Mouse (Mus musculus): ENCODE measurements around the gene Defb36.

Defb36 gene

GRCm38 (mm10) chr2:152620367-152621134 lies 16.4 kb downstream of the Defb36 start:
- in situ Hi-C loops (cut with MseI, MboI): no loop called here

- in situ Hi-C loops (cut with MseI, MboI): no loop called here
Observed at GRCm38 (mm10) chr2:152622151-152622550, 18.0 kb downstream of the Defb36 start.

- in situ Hi-C loops (cut with MseI, MboI): no loop called here
Observed at GRCm38 (mm10) chr2:152622953-152623352, 18.8 kb downstream of the Defb36 start, which contains the start of gene Defb25. Gene Defb25 (minus strand): TSS chr2:152623053.

- in situ Hi-C loops (cut with MseI, MboI): no loop called here
Observed at GRCm38 (mm10) chr2:152624566-152624965, 20.4 kb downstream of the Defb36 start.

DNA sequence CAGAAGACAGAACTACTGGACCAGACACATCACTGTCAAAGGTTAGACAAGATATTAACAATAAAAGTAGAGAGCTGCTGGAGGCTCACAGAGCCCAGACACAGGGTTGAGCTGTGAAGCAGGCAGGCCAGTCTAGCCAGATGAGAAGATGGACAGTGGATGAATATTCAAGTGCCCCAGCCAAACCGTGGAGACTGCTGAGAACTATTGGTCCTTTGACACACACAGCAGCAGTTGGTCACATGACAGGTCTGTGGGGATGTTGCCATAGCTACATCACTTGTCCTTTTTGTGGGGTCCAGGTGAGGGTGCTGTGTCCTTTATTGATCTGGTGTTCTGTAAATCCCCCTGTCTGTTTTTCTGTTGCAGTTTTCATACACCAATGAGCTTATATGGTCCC lies 21.1 kb downstream of the Defb36 start:
- in situ Hi-C loops (cut with MseI, MboI): no loop called here

DNA sequence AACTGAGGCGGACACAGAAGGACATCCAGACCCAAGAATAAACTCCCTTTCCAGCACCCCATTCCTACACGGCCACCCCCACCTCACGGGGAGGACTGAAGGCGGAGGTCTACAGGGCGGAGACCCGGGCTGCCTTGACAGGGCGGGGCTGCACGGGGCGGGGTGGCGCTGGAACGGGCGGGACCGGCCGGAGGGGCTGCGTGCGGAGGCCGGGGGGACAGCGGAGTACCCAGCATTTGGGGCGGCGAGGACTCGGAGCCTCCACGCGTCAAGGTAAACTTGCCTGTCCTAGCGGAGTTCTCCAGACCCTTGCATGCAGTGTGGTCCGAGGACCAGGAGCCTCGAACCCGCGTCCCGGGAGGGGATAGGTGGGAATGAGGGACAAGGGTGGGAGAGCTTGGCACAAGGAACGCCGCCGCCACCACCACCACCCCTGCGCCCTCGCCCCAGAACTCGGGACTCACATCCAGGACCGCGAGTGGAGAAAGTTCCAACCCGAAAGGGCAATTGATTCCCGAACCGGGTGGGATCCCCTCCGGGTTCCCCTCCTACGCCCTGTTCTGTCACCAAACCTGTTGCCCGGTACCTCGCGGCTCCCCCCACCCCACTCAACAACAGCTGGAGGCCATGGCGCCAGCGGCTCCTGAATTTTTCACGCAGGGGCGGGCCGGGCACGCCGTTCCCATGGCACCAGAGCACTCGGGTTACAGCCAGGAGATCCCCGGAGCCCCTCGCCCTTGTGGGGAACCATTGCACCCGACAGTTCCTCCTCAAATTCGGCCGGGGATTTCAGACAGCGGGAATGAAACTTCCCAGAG lies 22.9 kb downstream of the Defb36 start, which contains the start of gene Rem1:
Gene Rem1 (plus strand): TSS at position 178 of the 818 bp plus-strand sequence.
- in situ Hi-C loops (cut with MseI, MboI): no loop called here

- in situ Hi-C loops (cut with MseI, MboI): no loop called here
Observed at GRCm38 (mm10) chr2:152628066-152628465, 23.9 kb downstream of the Defb36 start.

DNA sequence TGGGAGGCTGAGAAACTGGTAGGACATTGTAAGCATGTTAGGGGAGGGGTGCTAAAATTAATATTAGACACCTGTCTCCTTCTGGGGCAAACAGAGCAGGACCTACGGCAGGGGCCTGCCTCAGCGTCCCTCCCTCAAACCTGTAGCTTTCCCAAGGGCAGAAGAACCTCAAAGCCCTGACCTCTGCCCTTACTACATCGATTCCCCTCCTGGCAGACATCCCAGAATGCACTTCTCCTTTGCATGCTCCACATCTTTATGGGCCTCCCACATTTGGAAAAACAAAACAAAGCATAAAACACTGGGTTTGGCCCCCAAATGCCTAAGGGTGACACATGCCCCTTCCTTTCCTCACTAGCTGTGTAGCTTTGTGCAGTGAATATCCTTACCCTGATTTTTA lies 25.1 kb downstream of the Defb36 start:
- in situ Hi-C loops (cut with MseI, MboI): no loop called here

GRCm38 (mm10) chr2:152629904-152630303 lies 25.8 kb downstream of the Defb36 start:
- in situ Hi-C loops (cut with MseI, MboI): no loop called here

- in situ Hi-C loops (cut with MseI, MboI): no loop called here
Observed at GRCm38 (mm10) chr2:152633334-152633733, 29.2 kb downstream of the Defb36 start.

DNA sequence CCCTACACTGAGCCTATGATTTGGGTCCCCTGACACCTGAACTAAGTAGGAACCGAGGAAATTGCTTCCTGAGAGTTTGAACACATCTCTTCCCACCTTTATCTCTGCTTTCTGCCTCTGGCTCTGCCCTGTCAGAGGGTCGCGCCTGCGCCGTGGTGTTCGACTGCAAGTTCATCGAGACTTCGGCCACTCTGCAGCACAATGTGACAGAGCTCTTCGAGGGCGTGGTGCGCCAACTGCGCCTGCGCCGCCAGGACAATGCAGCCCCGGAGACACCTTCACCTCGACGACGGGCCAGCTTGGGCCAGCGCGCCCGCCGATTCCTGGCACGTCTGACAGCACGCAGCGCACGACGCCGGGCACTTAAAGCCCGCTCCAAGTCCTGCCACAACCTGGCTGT lies 30.2 kb downstream of the Defb36 start:
- in situ Hi-C loops (cut with MseI, MboI): no loop called here

DNA sequence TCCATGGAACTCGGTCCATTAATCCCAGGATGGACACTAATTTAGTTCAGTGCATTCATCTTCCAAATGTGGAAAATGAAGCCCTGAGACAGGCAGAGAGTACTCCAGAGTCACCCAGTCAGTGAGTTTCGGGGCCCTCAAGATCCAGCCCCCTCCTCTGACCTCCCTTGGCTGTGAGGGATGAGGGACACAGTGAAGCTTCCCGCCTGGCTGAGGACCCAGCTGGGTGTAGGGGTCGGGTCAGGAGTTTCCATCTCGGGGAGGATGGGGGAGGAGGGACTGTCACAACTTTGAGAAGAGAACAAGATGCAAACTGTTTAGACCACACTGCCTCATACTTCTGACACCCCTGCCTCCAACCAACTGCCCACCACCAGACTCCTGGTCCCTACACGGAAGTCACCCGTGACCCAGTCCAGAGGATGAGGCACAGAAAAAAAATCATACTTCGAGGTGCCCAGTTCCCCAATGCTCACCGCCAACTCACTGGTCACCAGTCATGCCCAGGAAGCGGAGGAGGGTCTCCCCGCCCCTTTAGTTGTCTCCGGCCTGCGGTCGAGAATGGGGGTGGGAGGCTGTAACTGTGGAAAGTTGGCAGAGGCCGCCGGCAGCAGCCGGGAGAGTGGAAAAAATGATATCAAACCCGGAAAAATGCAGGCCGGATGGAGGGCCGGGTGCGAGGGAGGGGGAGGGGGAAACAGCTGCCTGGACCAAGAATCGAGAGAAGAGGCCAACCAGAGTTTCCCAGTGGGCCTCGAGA lies 32.3 kb downstream of the Defb36 start:
- in situ Hi-C loops (cut with MseI, MboI): no loop called here

DNA sequence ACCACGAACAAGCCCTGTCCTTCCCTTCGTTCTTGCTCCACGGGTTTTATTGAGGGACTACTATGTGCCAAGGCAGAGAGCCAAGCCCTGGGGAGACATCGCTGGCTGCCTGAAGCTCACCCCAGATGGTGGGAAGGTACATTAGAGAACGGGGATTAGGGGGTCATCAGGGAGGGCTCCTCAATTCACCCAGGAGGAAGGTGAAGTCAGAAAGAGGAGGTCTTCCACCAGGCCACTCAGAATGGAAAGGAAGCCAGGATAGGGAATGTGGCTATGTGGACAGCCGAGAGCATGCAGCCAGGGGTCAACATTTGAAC lies 32.8 kb downstream of the Defb36 start:
- in situ Hi-C loops (cut with MseI, MboI): no loop called here

- in situ Hi-C loops (cut with MseI, MboI): no loop called here
Observed at GRCm38 (mm10) chr2:152637381-152637780, 33.3 kb downstream of the Defb36 start.

DNA sequence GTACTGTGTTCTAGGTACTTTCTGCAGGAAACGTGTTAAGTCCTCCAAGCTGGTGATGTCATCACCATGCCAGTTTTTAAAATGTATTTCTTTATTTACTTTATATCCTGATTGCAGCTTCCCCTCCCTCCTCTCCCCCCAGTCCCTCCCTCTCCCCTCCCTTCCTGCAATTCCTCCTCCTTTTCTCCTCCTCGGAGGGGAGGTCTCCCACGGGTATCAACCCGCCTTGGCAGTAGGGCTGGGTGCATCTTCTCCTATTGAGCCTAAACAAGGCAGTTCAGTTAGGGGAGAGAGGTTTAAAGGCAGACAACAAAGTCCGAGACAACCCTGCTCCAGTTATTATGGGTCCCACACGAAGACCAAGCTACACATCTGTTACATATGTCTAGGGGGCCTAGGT lies 34.7 kb downstream of the Defb36 start:
- in situ Hi-C loops (cut with MseI, MboI): no loop called here

DNA sequence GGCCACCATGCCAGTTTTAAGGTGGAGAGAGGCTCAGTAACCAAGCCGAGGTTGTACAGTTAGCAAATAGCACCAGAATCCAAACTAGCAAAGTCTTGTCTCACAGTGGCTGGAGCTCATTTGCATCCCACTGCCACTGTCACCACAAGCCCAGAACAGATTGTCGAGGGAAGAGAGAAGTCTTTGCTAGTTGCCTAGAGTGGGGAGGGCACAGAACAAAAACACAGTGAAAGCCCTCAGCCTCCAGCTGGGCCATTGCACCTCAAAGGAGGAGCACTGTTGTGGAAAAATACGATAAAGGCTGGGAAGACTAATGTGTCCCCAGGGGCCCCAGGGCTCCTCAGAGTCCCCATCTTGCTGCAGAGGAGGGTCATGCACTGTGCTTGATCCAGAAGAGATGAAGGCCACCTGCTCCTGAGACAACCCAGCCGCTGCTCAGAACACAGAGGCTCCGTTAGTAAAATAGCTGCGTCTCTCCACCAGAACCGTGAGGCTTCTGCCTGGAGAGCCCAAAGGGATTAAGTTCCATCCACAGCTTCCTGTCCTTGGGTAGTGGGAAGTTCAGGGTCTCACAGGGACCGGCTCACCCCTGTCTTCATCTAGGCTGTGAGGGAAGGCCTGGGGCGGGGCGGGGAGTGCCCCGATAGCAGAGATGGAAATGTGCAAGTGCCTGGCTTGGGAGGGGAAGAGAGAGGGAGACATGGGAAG lies 35.4 kb downstream of the Defb36 start:
- in situ Hi-C loops (cut with MseI, MboI): no loop called here

GRCm38 (mm10) chr2:152652901-152653620 lies 48.9 kb downstream of the Defb36 start:
- in situ Hi-C loops (cut with MseI, MboI): no loop called here

DNA sequence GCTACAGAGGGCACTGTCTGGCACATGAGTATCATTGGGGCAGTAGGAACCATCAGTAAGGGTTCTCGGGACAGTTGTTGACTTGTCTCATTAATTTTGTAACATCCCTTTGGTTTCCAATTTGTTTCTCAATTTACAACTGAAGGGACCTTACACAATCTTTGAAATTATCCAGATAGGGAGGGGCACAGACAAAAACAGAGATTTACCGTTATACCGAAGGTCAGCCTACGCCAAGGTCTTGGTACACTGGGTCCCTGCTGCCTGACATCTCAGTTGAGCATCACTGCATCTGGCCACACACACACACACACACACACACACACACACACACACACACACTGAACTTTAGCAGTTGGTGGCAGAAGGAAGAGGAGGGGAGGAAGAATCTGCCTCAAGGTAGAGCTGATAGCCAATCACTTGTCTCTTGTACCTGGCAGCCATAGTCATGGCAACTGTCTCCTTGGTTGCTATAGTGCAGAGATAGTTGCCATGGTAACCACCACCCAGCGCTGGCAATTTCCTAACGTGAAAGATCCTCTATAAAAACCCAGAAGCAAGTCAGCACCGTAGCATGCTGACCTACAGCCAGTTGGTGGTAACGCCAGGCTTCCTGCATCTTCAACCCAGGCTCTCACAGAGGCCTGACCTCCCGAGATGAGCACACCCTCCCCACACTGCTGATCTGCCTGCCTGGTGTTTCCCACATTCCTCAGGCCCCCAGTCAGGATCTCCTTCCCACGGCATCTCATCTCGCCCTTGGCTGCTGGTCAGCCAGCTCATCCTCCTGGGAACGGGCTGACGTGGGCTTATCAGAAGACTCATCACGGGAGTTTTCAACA lies 50.0 kb downstream of the Defb36 start:
- in situ Hi-C loops (cut with MseI, MboI): no loop called here

- in situ Hi-C loops (cut with MseI, MboI): loop anchor here (5.0 kb wide), 1 partner anchor 40 kb away; no protein-coding TSS in a partner anchor
Observed at GRCm38 (mm10) chr2:152657398-152657797, 53.3 kb downstream of the Defb36 start.

DNA sequence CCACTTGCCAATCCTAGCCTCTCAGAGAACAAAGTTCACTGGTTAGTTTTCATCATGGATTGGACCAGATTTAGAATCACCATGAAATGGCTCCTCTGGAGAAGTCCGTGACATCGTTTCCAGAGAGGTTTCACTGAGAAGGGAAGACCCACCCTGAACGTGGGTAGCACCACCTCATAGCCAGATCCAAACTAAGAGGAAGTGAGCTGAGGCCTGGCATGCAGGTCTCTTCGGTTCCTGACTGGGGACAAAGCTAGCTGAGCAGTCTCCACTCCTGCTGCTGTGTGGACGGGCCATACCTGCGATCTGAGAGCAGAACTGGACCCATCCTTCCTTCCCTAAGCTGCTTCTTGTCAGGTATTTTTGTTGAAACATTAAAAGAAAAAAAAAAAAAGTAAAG lies 57.0 kb downstream of the Defb36 start:
- in situ Hi-C loops (cut with MseI, MboI): no loop called here

Data from mouse trophoblast stem cell (cell line).